Comparison of ENCODE assay signal across 7 mouse cellular contexts in genomic region chr5:33657787-33658663, GRCm38 (mm10). TPM values are rescaled to one million over a fixed set of nuclear protein-coding genes. Genes with fewer than 3 reads are reported as not detected.
DNase-seq lines count a peak whose midpoint lies in the region; ATAC-seq lines count a peak whose summit lies in the region.

TSS of gene Tacc3 (plus strand) at chr5:33658128.
TSS of gene Tmem129 (minus strand) at chr5:33658416.

- peak within 1 kb of the TSS; percentile 76 for H3K4me3 ChIP-seq in intestine, embryonic 15.5 days (replicated peaks)
- peak within 1 kb of the TSS; percentile 83 for H3K4me3 ChIP-seq in midbrain, embryonic 10.5 days

- peaks cover 12% of the 10 kb centered on the region for H3K36me3 ChIP-seq in intestine, embryonic 15.5 days
- H3K36me3 ChIP-seq in midbrain, embryonic 10.5 days: peaks cover 59% of the 10 kb centered on the region

- peak within 1 kb of the TSS; percentile 95 for H3K27ac ChIP-seq in intestine, embryonic 15.5 days
- H3K27ac ChIP-seq in midbrain, embryonic 10.5 days (replicated peaks): peak within 1 kb of the TSS; percentile 96

- no peaks in the 10 kb centered on the region for H3K9me3 ChIP-seq in intestine, embryonic 15.5 days
- H3K9me3 ChIP-seq in midbrain, embryonic 10.5 days (replicated peaks): no peaks in the 10 kb centered on the region

- intact Hi-C loops in gastrocnemius, postnatal 36 days (cut with DNase I): loop anchor here (10.0 kb wide), 1 partner anchor 527 kb away; the partner anchor contains the start of gene Mxd4
- intact Hi-C loops in left cerebral cortex, postnatal 25 days (cut with DNase I): loop anchor here (2.0 to 5.0 kb wide), 2 partner anchors 125 to 279 kb away; partner anchors contain the start of genes Letm1 and Nelfa

- DNase-seq in adrenal gland, adult 2 months: peak; percentile 99
- DNase-seq in embryo, embryonic 11.5 days (ENCODE audit: low read depth, low spot score): peak; percentile 95
- DNase-seq in gastrocnemius, postnatal 36 days: peak; percentile 95 to 96
- peak; percentile 99 to 100 for DNase-seq in left cerebral cortex, postnatal 25 days (ENCODE audit: low spot score in 2 of 2)
- DNase-seq in midbrain, embryonic 10.5 days (ENCODE audit: low spot score): peak; percentile 98
- peak; percentile 91 for DNase-seq in right cerebral cortex, postnatal 4 days

- H3K4me2 ChIP-seq in intestine, embryonic 15.5 days (replicated peaks): peak within 1 kb of the TSS; percentile 75

- peak within 1 kb of the TSS; percentile 61 for H3K9ac ChIP-seq in intestine, embryonic 15.5 days

- peaks cover 24% of the 10 kb centered on the region for H3K4me1 ChIP-seq in intestine, embryonic 15.5 days (replicated peaks)
- peaks cover 53% of the 10 kb centered on the region for H3K4me1 ChIP-seq in midbrain, embryonic 10.5 days

- peak; percentile 97 for ATAC-seq in intestine, embryonic 15.5 days

- no peaks in the 10 kb centered on the region for H3K27me3 ChIP-seq in intestine, embryonic 15.5 days (replicated peaks)
- H3K27me3 ChIP-seq in midbrain, embryonic 10.5 days (ENCODE audit: low read depth, poor library complexity, severe bottlenecking): no peaks in the 10 kb centered on the region

- WGBS in intestine, embryonic 15.5 days: under 1% methylated on average over 60 of the region's 60 CpGs
- under 1% methylated on average over 60 of the region's 60 CpGs for WGBS in midbrain, embryonic 10.5 days

RNA-seq across cellular contexts. Expression of gene Tacc3, which starts in this region (rescaled TPM):
- total RNA-seq in adrenal gland, adult 2 months (2021): 1 to 10 TPM; 4.4 to 5.4 TPM
- polyA plus RNA-seq in adrenal gland, adult 2 months (2012; rRNA removed): 2.3 and 3.6 TPM in 2 replicates
- total RNA-seq in gastrocnemius, postnatal 36 days (2021): 1 to 10 TPM; 1.6 to 3.1 TPM
- 148 and 172 TPM in 2 replicates for polyA plus RNA-seq in intestine, embryonic 15.5 days (2015; fragmentation: Nextera tagmentation; extraction: Ambion mirVana)
- total RNA-seq in left cerebral cortex, postnatal 25 days (2021): 1 to 10 TPM; 5.5 to 5.9 TPM
- 317 and 336 TPM in 2 replicates for polyA plus RNA-seq in midbrain, embryonic 10.5 days (2016; fragmentation: Nextera tagmentation; extraction: Ambion mirVana)

RNA-seq across cellular contexts. Expression of gene Tmem129, which starts in this region (rescaled TPM):
- 10 to 100 TPM; 27.5 to 31.0 TPM for total RNA-seq in adrenal gland, adult 2 months (2021)
- 80.4 and 90.5 TPM in 2 replicates for polyA plus RNA-seq in adrenal gland, adult 2 months (2012; rRNA removed)
- total RNA-seq in gastrocnemius, postnatal 36 days (2021): 1 to 10 TPM; 6.1 to 9.7 TPM
- polyA plus RNA-seq in intestine, embryonic 15.5 days (2015; fragmentation: Nextera tagmentation; extraction: Ambion mirVana): 31.8 and 33.1 TPM in 2 replicates
- 10 to 100 TPM; 25.6 to 27.6 TPM for total RNA-seq in left cerebral cortex, postnatal 25 days (2021)
- polyA plus RNA-seq in midbrain, embryonic 10.5 days (2016; fragmentation: Nextera tagmentation; extraction: Ambion mirVana): 38.2 and 46.0 TPM in 2 replicates

Comparison
In these comparisons a context has a peak if more than half of its experiments do, and no peak if none do; other contexts are left out.
1. Peak in every context shown above with its lines: DNase-seq, ATAC-seq, H3K4me3 ChIP-seq and H3K27ac ChIP-seq.
2. RNA of gene Tacc3 (polyA plus RNA-seq): 317 to 336 TPM in midbrain, embryonic 10.5 days and 148 to 172 TPM in intestine, embryonic 15.5 days; 2.3 to 3.6 TPM in adrenal gland, adult 2 months; every median in the first group is over 10 times any median in the second.